Mouse (Mus musculus): ENCODE measurements around the gene S100a7a. TPM values are rescaled to one million over a fixed set of nuclear protein-coding genes. Genes with fewer than 3 reads are reported as not detected.

The S100a7a gene
- polyA plus RNA-seq, 1 experiment = 0.11 TPM

DNA sequence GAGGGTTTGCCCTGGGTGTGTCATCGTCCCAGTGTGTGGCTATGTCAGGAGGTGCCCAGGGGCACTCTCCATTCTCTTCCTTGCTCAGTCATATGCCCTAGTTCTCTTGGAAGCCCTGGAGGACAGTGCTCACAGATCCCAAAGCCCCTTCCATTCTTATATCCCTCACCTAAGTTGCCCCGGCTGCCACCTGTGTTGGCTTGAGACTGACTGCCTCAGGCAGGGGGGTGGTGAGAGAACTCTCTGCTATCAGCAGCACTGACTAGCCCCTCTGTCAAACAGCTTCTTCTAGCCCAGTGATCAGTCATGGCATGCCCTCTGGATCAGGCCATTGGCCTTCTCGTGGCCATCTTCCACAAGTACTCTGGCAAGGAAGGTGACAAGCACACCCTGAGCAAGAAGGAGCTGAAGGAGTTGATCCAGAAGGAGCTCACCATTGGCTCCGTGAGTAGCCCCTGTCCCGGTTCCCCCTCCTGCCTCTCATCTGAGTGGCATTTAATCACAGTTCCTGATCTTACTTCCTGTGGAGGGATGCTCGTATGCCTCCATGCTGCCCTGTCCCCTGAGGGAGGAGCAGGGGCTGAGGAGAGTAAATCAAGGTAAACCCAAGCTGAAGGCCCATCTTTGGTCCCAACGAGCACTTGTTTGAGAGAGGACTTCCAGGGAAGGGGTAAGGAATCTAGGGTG, 40.2 kb upstream of the S100a7a start:
- H3K36me3 ChIP-seq (ENCODE audit: control insufficient read depth, insufficient read depth) = peaks cover 39% of the 10 kb centered on the region
- H3K79me2 ChIP-seq (ENCODE audit: control insufficient read depth, insufficient read depth) = peaks cover 41% of the 10 kb centered on the region
- H3K4me3 ChIP-seq (ENCODE audit: insufficient read depth, poor library complexity, severe bottlenecking) = peak overlapping the region; percentile 87
- H3K79me3 ChIP-seq (ENCODE audit: low read depth) = peaks cover 29% of the 10 kb centered on the region
- no peaks in the 10 kb centered on the region for H3K27me3 ChIP-seq (ENCODE audit: control insufficient read depth, insufficient read depth, insufficient read length)
- H3ac ChIP-seq (ENCODE audit: control insufficient read depth, insufficient read length, low read depth) = peak overlapping the region; percentile 95
- no peak for TF ChIP-seq CTCF (IDR thresholded peaks at IDR 0.05; ENCODE audit: control insufficient read depth, insufficient read depth, insufficient read length)
- no peak for TF ChIP-seq USF1 (IDR thresholded peaks at IDR 0.05; ENCODE audit: low read depth)
- TF ChIP-seq MYOG (IDR thresholded peaks at IDR 0.05; ENCODE audit: control insufficient read depth, extremely low read depth, insufficient read length) = no peak
- no peak for TF ChIP-seq CEBPB (IDR thresholded peaks at IDR 0.05; ENCODE audit: low read depth)

DNA sequence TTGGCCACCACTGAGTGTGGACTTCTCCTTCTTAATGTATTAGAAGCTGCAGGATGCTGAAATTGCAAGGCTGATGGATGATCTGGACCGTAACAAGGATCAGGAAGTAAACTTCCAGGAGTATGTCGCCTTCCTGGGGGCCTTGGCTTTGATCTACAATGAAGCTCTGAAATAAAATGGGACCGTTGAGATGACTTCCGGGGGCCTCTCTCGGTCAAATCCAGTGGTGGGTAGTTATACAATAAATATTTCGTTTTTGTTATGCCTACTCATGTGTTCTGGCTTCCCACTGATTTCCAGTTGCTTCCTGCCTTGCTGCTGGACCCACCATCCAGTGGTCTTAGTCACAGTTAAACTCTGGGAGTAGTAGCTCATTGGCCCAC, 39.7 kb upstream of the S100a7a start:
- Histone ChIP-seq H3K79me2 (ENCODE audit: control insufficient read depth, insufficient read depth) (peaks cover 41% of the 10 kb centered on the region), H3K27me3 (ENCODE audit: control insufficient read depth, insufficient read depth, insufficient read length) (no peaks in the 10 kb centered on the region), H3ac (ENCODE audit: control insufficient read depth, insufficient read length, low read depth) (peak overlapping the region; percentile 95), H3K36me3 (ENCODE audit: control insufficient read depth, insufficient read depth) (peaks cover 39% of the 10 kb centered on the region), H3K4me3 (ENCODE audit: insufficient read depth, poor library complexity, severe bottlenecking) (peak overlapping the region; percentile 87), H3K79me3 (ENCODE audit: low read depth) (peaks cover 29% of the 10 kb centered on the region)
- no peak for TF ChIP-seq USF1 (IDR thresholded peaks at IDR 0.05; ENCODE audit: low read depth)
- TF ChIP-seq CTCF (IDR thresholded peaks at IDR 0.05; ENCODE audit: control insufficient read depth, insufficient read depth, insufficient read length) = no peak
- TF ChIP-seq FOSL1 (IDR thresholded peaks at IDR 0.05; ENCODE audit: insufficient read depth, low read length, poor library complexity, severe bottlenecking) = no peak
- no peak for TF ChIP-seq MYOG (IDR thresholded peaks at IDR 0.05; ENCODE audit: control insufficient read depth, extremely low read depth, insufficient read length)
- no peak for TF ChIP-seq MYOD1 (IDR thresholded peaks at IDR 0.05; ENCODE audit: control insufficient read depth, insufficient read length, low read depth)
- TF ChIP-seq MAX (IDR thresholded peaks at IDR 0.05) = no peak
- no peak for TF ChIP-seq CEBPB (IDR thresholded peaks at IDR 0.05; ENCODE audit: low read depth)

DNA sequence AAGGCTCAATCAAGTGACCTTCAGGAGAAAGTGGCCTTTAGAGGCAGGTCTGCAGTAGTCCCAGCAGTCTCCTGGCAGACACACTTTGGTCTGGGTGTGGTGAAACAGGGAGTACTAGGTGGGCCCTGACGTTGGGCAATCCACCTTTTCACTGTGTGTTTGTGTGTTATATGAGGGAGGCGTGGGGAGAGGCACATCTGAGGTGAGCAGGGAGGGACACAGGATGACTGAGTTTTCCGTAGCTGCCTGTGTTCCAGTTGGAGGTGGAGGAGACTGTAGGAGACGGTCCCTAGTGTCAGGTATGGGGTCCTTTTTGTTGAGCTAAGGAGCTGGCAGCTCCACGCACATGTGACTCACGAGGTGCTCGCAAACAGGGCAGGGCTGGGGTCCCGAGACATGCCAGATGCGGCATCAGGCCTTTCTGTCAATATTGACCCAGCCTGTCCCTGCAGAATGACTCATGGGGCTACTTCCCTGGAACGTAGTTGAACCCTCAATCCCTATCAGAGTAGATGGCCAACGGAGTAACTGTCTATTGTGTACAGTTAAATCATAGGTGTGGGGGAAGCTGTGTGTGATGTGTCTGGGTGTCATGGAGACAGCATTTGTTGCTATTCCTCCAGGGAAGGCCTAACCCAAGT, 39.1 kb upstream of the S100a7a start:
- H3K4me3 ChIP-seq (ENCODE audit: insufficient read depth, poor library complexity, severe bottlenecking) = peak overlapping the region; percentile 87
- no peaks in the 10 kb centered on the region for H3K27me3 ChIP-seq (ENCODE audit: control insufficient read depth, insufficient read depth, insufficient read length)
- TF ChIP-seq MYOD1 (IDR thresholded peaks at IDR 0.05; ENCODE audit: control insufficient read depth, insufficient read length, low read depth) (no peak), FOSL1 (IDR thresholded peaks at IDR 0.05; ENCODE audit: insufficient read depth, low read length, poor library complexity, severe bottlenecking) (no peak), USF1 (IDR thresholded peaks at IDR 0.05; ENCODE audit: low read depth) (peak; percentile 38), CEBPB (IDR thresholded peaks at IDR 0.05; ENCODE audit: low read depth) (peak; percentile 23), CTCF (IDR thresholded peaks at IDR 0.05; ENCODE audit: control insufficient read depth, insufficient read depth, insufficient read length) (no peak), MYOG (IDR thresholded peaks at IDR 0.05; ENCODE audit: control insufficient read depth, extremely low read depth, insufficient read length) (no peak), MAX (IDR thresholded peaks at IDR 0.05) (peak; percentile 33)
- H3K79me3 ChIP-seq (ENCODE audit: low read depth) = peaks cover 29% of the 10 kb centered on the region
- H3ac ChIP-seq (ENCODE audit: control insufficient read depth, insufficient read length, low read depth) = peak overlapping the region; percentile 95
- peaks cover 43% of the 10 kb centered on the region for H3K36me3 ChIP-seq (ENCODE audit: control insufficient read depth, insufficient read depth)
- peaks cover 41% of the 10 kb centered on the region for H3K79me2 ChIP-seq (ENCODE audit: control insufficient read depth, insufficient read depth)

DNA sequence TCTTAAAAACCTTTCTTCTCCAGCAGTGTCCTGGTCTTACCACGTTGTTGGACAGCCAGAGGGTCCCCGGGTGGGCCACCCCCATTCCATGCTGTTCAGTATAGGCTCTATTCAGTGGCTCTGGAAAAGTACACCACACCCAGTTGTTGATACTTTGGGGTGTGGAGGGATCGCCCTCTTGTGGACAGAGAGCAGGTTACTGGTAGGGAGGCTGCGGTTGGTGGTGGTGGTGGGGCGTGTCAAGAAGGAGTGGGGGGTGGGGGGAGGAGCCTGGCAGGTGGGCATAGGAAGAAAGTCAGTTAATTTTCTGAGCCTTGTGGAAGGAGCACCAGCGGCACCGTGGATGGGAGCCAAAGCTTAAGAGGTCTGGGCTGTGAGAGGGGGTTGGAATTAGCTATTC, 38.4 kb upstream of the S100a7a start:
- peak overlapping the region; percentile 95 for H3ac ChIP-seq (ENCODE audit: control insufficient read depth, insufficient read length, low read depth)
- H3K4me3 ChIP-seq (ENCODE audit: insufficient read depth, poor library complexity, severe bottlenecking) = peak overlapping the region; percentile 87
- peaks cover 49% of the 10 kb centered on the region for H3K36me3 ChIP-seq (ENCODE audit: control insufficient read depth, insufficient read depth)
- peak; percentile 80 for TF ChIP-seq CTCF (IDR thresholded peaks at IDR 0.05; ENCODE audit: control insufficient read depth, insufficient read depth, insufficient read length)
- TF ChIP-seq CEBPB (IDR thresholded peaks at IDR 0.05; ENCODE audit: low read depth) = no peak
- H3K79me2 ChIP-seq (ENCODE audit: control insufficient read depth, insufficient read depth) = peaks cover 41% of the 10 kb centered on the region
- peaks cover 29% of the 10 kb centered on the region for H3K79me3 ChIP-seq (ENCODE audit: low read depth)
- H3K27me3 ChIP-seq (ENCODE audit: control insufficient read depth, insufficient read depth, insufficient read length) = no peaks in the 10 kb centered on the region

DNA sequence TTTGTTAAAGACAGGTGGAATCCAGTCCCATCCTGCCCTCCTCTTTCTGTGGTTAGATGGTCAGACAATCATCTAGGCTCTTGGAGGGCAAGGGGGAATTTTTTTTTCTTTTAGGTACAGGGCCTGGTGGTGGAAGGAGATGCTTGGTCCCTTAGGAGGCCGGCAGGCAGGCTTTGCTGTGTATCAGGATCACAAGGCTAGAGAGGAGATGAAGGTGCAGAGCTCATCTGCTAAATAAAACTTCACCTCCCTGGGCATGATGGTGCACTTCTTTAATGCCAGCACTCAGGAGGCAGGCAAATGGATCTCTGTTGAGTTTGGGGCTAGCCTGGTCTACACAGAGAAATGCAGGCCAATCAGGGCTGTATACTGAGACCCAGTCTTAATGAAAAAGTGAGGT, 37.9 kb upstream of the S100a7a start:
- H3K79me3 ChIP-seq (ENCODE audit: low read depth) = peaks cover 29% of the 10 kb centered on the region
- peaks cover 50% of the 10 kb centered on the region for H3K36me3 ChIP-seq (ENCODE audit: control insufficient read depth, insufficient read depth)
- H3K27me3 ChIP-seq (ENCODE audit: control insufficient read depth, insufficient read depth, insufficient read length) = no peaks in the 10 kb centered on the region
- H3K4me3 ChIP-seq (ENCODE audit: insufficient read depth, poor library complexity, severe bottlenecking) = peak overlapping the region; percentile 87
- no peak for TF ChIP-seq CTCF (IDR thresholded peaks at IDR 0.05; ENCODE audit: control insufficient read depth, insufficient read depth, insufficient read length)
- no peak for TF ChIP-seq MYOD1 (IDR thresholded peaks at IDR 0.05; ENCODE audit: control insufficient read depth, insufficient read length, low read depth)
- no peak for TF ChIP-seq FOSL1 (IDR thresholded peaks at IDR 0.05; ENCODE audit: insufficient read depth, low read length, poor library complexity, severe bottlenecking)
- TF ChIP-seq MYOG (IDR thresholded peaks at IDR 0.05; ENCODE audit: control insufficient read depth, extremely low read depth, insufficient read length) = no peak
- no peak for TF ChIP-seq USF1 (IDR thresholded peaks at IDR 0.05; ENCODE audit: low read depth)
- TF ChIP-seq MAX (IDR thresholded peaks at IDR 0.05) = no peak
- no peak for TF ChIP-seq CEBPB (IDR thresholded peaks at IDR 0.05; ENCODE audit: low read depth)
- no peak overlapping the region for H3ac ChIP-seq (ENCODE audit: control insufficient read depth, insufficient read length, low read depth)
- peaks cover 41% of the 10 kb centered on the region for H3K79me2 ChIP-seq (ENCODE audit: control insufficient read depth, insufficient read depth)

DNA sequence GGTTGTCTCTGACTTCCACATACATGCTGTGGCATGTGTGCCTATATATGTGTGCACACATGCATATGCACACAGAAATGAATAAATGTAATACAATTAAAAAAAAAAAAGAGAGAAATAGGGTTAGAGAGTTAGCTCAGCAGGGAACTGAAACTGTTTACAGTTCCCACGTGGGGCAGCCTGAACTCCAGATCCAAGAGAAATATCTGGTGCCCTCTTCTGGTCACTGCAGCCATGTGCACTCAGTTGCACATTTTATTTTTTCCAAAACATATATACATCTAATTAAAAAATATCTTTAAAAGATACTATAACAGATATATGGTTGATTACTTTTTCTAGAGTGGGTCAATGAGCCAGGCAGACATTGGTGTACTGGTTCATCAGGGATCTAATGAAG, 36.2 kb upstream of the S100a7a start:
- H3K36me3 ChIP-seq (ENCODE audit: control insufficient read depth, insufficient read depth) = peaks cover 50% of the 10 kb centered on the region
- TF ChIP-seq CTCF (IDR thresholded peaks at IDR 0.05; ENCODE audit: control insufficient read depth, insufficient read depth, insufficient read length) (no peak), MYOG (IDR thresholded peaks at IDR 0.05; ENCODE audit: control insufficient read depth, extremely low read depth, insufficient read length) (no peak), MYOD1 (IDR thresholded peaks at IDR 0.05; ENCODE audit: control insufficient read depth, insufficient read length, low read depth) (no peak), MAX (IDR thresholded peaks at IDR 0.05) (peak; percentile 83), FOSL1 (IDR thresholded peaks at IDR 0.05; ENCODE audit: insufficient read depth, low read length, poor library complexity, severe bottlenecking) (no peak), USF1 (IDR thresholded peaks at IDR 0.05; ENCODE audit: low read depth) (peak; percentile 48), CEBPB (IDR thresholded peaks at IDR 0.05; ENCODE audit: low read depth) (no peak)
- H3K79me2 ChIP-seq (ENCODE audit: control insufficient read depth, insufficient read depth) = peaks cover 41% of the 10 kb centered on the region
- H3K79me3 ChIP-seq (ENCODE audit: low read depth) = peaks cover 29% of the 10 kb centered on the region
- H3K4me3 ChIP-seq (ENCODE audit: insufficient read depth, poor library complexity, severe bottlenecking) = no peak overlapping the region
- no peaks in the 10 kb centered on the region for H3K27me3 ChIP-seq (ENCODE audit: control insufficient read depth, insufficient read depth, insufficient read length)
- no peak overlapping the region for H3ac ChIP-seq (ENCODE audit: control insufficient read depth, insufficient read length, low read depth)
